Mouse (Mus musculus) erythroblast, embryonic 14.5 days (primary cell): ENCODE measurements around the gene Epn2. TPM values are rescaled to one million over a fixed set of nuclear protein-coding genes. Genes with fewer than 3 reads are reported as not detected.

ENCODE experiments used
- H3K27me3 ChIP-seq: 2 replicates; pipeline ENCODE4 v1.6.1; 2012; ENCODE audit warnings: inconsistent platforms; ENCODE audit not compliant: control insufficient read depth
- H3K36me3 ChIP-seq: 2 replicates; pipeline ENCODE4 v1.6.1; 2012; ENCODE audit warnings: mild to moderate bottlenecking, inconsistent platforms; ENCODE audit not compliant: control insufficient read depth
- H3K4me1 ChIP-seq: 2 replicates; pipeline ENCODE4 v1.6.1; 2012; ENCODE audit warnings: inconsistent platforms; ENCODE audit not compliant: control insufficient read depth
- H3K4me3 ChIP-seq: replicated peaks from 2 replicates; pipeline ENCODE3; 2012; ENCODE audit warnings: moderate library complexity, mild to moderate bottlenecking, inconsistent platforms
- H3K9me3 ChIP-seq: 2 replicates; pipeline ENCODE4 v1.6.1; 2012; ENCODE audit warnings: low read length, inconsistent platforms, mixed read lengths; ENCODE audit not compliant: control insufficient read depth
- GATA1 ChIP-seq: IDR thresholded peaks from 2 replicates; pipeline ENCODE4 v1.6.1; 2012; ENCODE audit warnings: low read length, inconsistent platforms, mixed read lengths
- TAL1 ChIP-seq: IDR thresholded peaks from 3 replicates; pipeline ENCODE4 v1.6.1; 2012; ENCODE audit warnings: low read length, inconsistent platforms, mixed read lengths
- polyA plus RNA-seq: library from polyadenylated mRNA; stranded (reverse); fragments of >175 nt; gene quantifications from 2 replicates; pipeline ENCODE4 v1.2.3, GENCODE M21; 2012

Epn2 gene
- polyA plus RNA-seq, 1 experiment: not detected

GRCm38 (mm10) chr11:61617293-61617975, 37.9 kb upstream of the Epn2 start:
- Histone ChIP-seq H3K9me3 (no peaks in the 10 kb centered on the region), H3K4me1 (peaks cover 4% of the 10 kb centered on the region), H3K27me3 (peaks cover 39% of the 10 kb centered on the region), H3K4me3 (no peak overlapping the region), H3K36me3 (no peaks in the 10 kb centered on the region)
- TF ChIP-seq GATA1 (no peak), TAL1 (no peak)

- Histone ChIP-seq H3K4me3 (no peak overlapping the region), H3K9me3 (no peaks in the 10 kb centered on the region), H3K4me1 (peaks cover 4% of the 10 kb centered on the region), H3K36me3 (no peaks in the 10 kb centered on the region), H3K27me3 (peaks cover 39% of the 10 kb centered on the region)
- TF ChIP-seq GATA1: no peak
- no peak for TF ChIP-seq TAL1
Observed at GRCm38 (mm10) chr11:61616523-61617292, 37.2 kb upstream of the Epn2 start.

GRCm38 (mm10) chr11:61615686-61616522, 36.4 kb upstream of the Epn2 start:
- Histone ChIP-seq H3K4me1 (peaks cover 4% of the 10 kb centered on the region), H3K27me3 (peaks cover 39% of the 10 kb centered on the region), H3K36me3 (no peaks in the 10 kb centered on the region), H3K9me3 (no peaks in the 10 kb centered on the region), H3K4me3 (no peak overlapping the region)
- TF ChIP-seq GATA1 (no peak), TAL1 (no peak)

- Histone ChIP-seq H3K4me3 (no peak overlapping the region), H3K9me3 (no peaks in the 10 kb centered on the region), H3K36me3 (no peaks in the 10 kb centered on the region), H3K4me1 (no peaks in the 10 kb centered on the region), H3K27me3 (peaks cover 29% of the 10 kb centered on the region)
- no peak for TF ChIP-seq GATA1
- TF ChIP-seq TAL1: no peak
Observed at GRCm38 (mm10) chr11:61614401-61614800, 34.9 kb upstream of the Epn2 start.

GRCm38 (mm10) chr11:61612116-61612635, 32.7 kb upstream of the Epn2 start:
- Histone ChIP-seq H3K27me3 (peaks cover 19% of the 10 kb centered on the region), H3K4me1 (no peaks in the 10 kb centered on the region)

GRCm38 (mm10) chr11:61611197-61611596, 31.7 kb upstream of the Epn2 start:
- H3K27me3 ChIP-seq: peaks cover 11% of the 10 kb centered on the region

More at GRCm38 (mm10) chr11:61612116-61612635, 32.7 kb upstream of the Epn2 start:
- Histone ChIP-seq H3K36me3 (no peaks in the 10 kb centered on the region), H3K4me3 (no peak overlapping the region), H3K9me3 (no peaks in the 10 kb centered on the region)
- TF ChIP-seq GATA1 (no peak), TAL1 (no peak)

GRCm38 (mm10) chr11:61608072-61608471, 28.6 kb upstream of the Epn2 start:
- no peaks in the 10 kb centered on the region for H3K27me3 ChIP-seq
- no peaks in the 10 kb centered on the region for H3K4me1 ChIP-seq
- H3K9me3 ChIP-seq: no peaks in the 10 kb centered on the region; the same call in 1 of the 2 replicates
- no peaks in the 10 kb centered on the region for H3K36me3 ChIP-seq
- TF ChIP-seq GATA1: no peak
- TF ChIP-seq TAL1: no peak
- no peak overlapping the region for H3K4me3 ChIP-seq

More at GRCm38 (mm10) chr11:61611197-61611596, 31.7 kb upstream of the Epn2 start:
- Histone ChIP-seq H3K4me3 (no peak overlapping the region), H3K9me3 (no peaks in the 10 kb centered on the region; the same call in 1 of the 2 replicates), H3K36me3 (no peaks in the 10 kb centered on the region), H3K4me1 (no peaks in the 10 kb centered on the region)
- TF ChIP-seq GATA1 (no peak), TAL1 (no peak)

- H3K27me3 ChIP-seq: peaks cover 14% of the 10 kb centered on the region
- no peaks in the 10 kb centered on the region for H3K36me3 ChIP-seq
- H3K4me3 ChIP-seq: no peak overlapping the region
- no peaks in the 10 kb centered on the region; the same call in 1 of the 2 replicates for H3K9me3 ChIP-seq
- TF ChIP-seq GATA1: no peak
- no peak for TF ChIP-seq TAL1
- H3K4me1 ChIP-seq: no peaks in the 10 kb centered on the region
Observed at GRCm38 (mm10) chr11:61602705-61603104, 23.2 kb upstream of the Epn2 start.
